10 mouse cellular contexts compared by ENCODE assay signal in the genomic region with DNA sequence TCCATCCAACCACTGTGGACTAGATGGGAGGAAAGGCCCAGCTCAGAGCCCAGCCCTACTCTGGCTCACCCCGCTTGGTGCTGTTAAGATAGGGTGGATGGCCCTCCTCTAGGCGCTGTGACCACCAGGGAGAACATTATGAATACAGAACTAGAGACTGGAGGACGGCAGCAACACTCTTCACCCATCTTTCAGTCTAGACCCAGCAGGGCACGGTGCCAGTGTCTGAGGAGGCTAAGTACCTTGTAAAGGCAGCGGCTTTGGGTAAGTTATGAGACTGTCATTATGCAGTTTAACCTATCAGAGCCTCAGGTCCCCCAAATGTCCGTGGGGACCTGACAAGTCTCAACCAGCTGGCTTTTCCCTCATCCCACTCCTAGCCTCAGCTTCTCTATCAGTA. TPM values are rescaled to one million over a fixed set of nuclear protein-coding genes. Genes with fewer than 3 reads are reported as not detected.
DNase-seq lines count a peak whose midpoint lies in the region; ATAC-seq and TF ChIP-seq lines count a peak whose summit lies in the region.
"Had no signal": no experiment of that assay in that cellular context is flagged by ENCODE, and none has a peak within 500 bp of the region (broad histone marks: within the 10 kb centered on the region; RNA-seq: fewer than 3 reads in every experiment).

Gene Lrrc32 (plus strand): TSS at position 153 of the 400 bp plus-strand sequence.

- peak within 1 kb of the TSS; percentile 68 for H3K4me2 ChIP-seq in kidney, postnatal 0 days (ENCODE audit: low read length)
- H3K4me2 ChIP-seq in heart, embryonic 13.5 days, result peak within 1 kb of the TSS; percentile 88
- peak within 1 kb of the TSS; percentile 79 for H3K4me2 ChIP-seq in limb, embryonic 12.5 days
- peak within 1 kb of the TSS; percentile 81 for H3K4me2 ChIP-seq in stomach, embryonic 14.5 days (replicated peaks; ENCODE audit: low read depth, low read length)

- WGBS in kidney, postnatal 0 days, result 58% methylated on average over 6 of the region's 6 CpGs
- 55% methylated on average over 6 of the region's 6 CpGs for WGBS in heart, embryonic 13.5 days
- WGBS in limb, embryonic 12.5 days, result 50% methylated on average over 6 of the region's 6 CpGs
- 49% methylated on average over 6 of the region's 6 CpGs for WGBS in stomach, embryonic 14.5 days

- peak within 1 kb of the TSS; percentile 74 for H3K9ac ChIP-seq in kidney, postnatal 0 days (ENCODE audit: low read depth, low read length)
- peak within 1 kb of the TSS; percentile 80 for H3K9ac ChIP-seq in heart, embryonic 13.5 days
- peak within 1 kb of the TSS; percentile 56 for H3K9ac ChIP-seq in limb, embryonic 12.5 days (replicated peaks)
- H3K9ac ChIP-seq in stomach, embryonic 14.5 days (replicated peaks; ENCODE audit: low read depth, low read length), result peak within 1 kb of the TSS; percentile 45; the same call in 1 of the 2 replicates

- peak within 1 kb of the TSS; percentile 65 for H3K4me3 ChIP-seq in kidney, postnatal 0 days (replicated peaks; ENCODE audit: low read depth, low read length)
- peak within 1 kb of the TSS; percentile 63 for H3K4me3 ChIP-seq in heart, embryonic 13.5 days
- peak within 1 kb of the TSS; percentile 53 for H3K4me3 ChIP-seq in limb, embryonic 12.5 days (replicated peaks)
- H3K4me3 ChIP-seq in stomach, embryonic 14.5 days (ENCODE audit: low read depth, low read length), result peak within 1 kb of the TSS; percentile 39

- H3K27me3 ChIP-seq in kidney, postnatal 0 days (ENCODE audit: insufficient read depth, low read length), result no peaks in the 10 kb centered on the region
- peaks cover 26% of the 10 kb centered on the region for H3K27me3 ChIP-seq in heart, embryonic 13.5 days (replicated peaks)
- H3K27me3 ChIP-seq in limb, embryonic 12.5 days, result peaks cover 29% of the 10 kb centered on the region
- H3K27me3 ChIP-seq in stomach, embryonic 14.5 days (ENCODE audit: control insufficient read depth, insufficient read depth, low read length), result no peaks in the 10 kb centered on the region

- H3K9me3 ChIP-seq in kidney, postnatal 0 days (replicated peaks; ENCODE audit: low read length), result no peaks in the 10 kb centered on the region
- H3K9me3 ChIP-seq in heart, embryonic 13.5 days, result no peaks in the 10 kb centered on the region
- H3K9me3 ChIP-seq in limb, embryonic 12.5 days, result no peaks in the 10 kb centered on the region
- no peaks in the 10 kb centered on the region for H3K9me3 ChIP-seq in stomach, embryonic 14.5 days (ENCODE audit: control insufficient read depth, low read depth, low read length)

- DNase-seq in kidney, postnatal 0 days (ENCODE audit: low spot score), result no peak
- DNase-seq in kidney, adult 8-10 months, result no peak
- no peak for DNase-seq in adrenal gland, postnatal 36 days
- DNase-seq in urinary bladder, postnatal 14 days (ENCODE audit: low spot score), result no peak
- DNase-seq in layer of hippocampus, adult 11-12 months (ENCODE audit: low spot score), result no peak

- H3K27ac ChIP-seq in kidney, postnatal 0 days, result peak within 1 kb of the TSS; percentile 54
- H3K27ac ChIP-seq in heart, embryonic 13.5 days (replicated peaks), result no peak within 1 kb of the TSS
- no peak within 1 kb of the TSS for H3K27ac ChIP-seq in limb, embryonic 12.5 days
- H3K27ac ChIP-seq in stomach, embryonic 14.5 days (ENCODE audit: low read length), result peak within 1 kb of the TSS; percentile 21; the same call in 1 of the 2 replicates
- H3K27ac ChIP-seq: macrophage had no signal

- no peaks in the 10 kb centered on the region for H3K36me3 ChIP-seq in kidney, postnatal 0 days (ENCODE audit: insufficient read depth, low read length)
- no peaks in the 10 kb centered on the region for H3K36me3 ChIP-seq in heart, embryonic 13.5 days
- no peaks in the 10 kb centered on the region for H3K36me3 ChIP-seq in limb, embryonic 12.5 days
- no peaks in the 10 kb centered on the region; the same call in 1 of the 2 replicates for H3K36me3 ChIP-seq in stomach, embryonic 14.5 days (ENCODE audit: control insufficient read depth, insufficient read depth, low read length)

- ATAC-seq in kidney, postnatal 0 days (replicated peaks; ENCODE audit: low FRiP score, low read depth), result no peak
- no peak for ATAC-seq in heart, embryonic 13.5 days (ENCODE audit: extremely low read depth, insufficient number of reproducible peaks, low FRiP score, low TSS enrichment)
- ATAC-seq in limb, embryonic 12.5 days (ENCODE audit: insufficient number of reproducible peaks, insufficient read depth, low FRiP score, low TSS enrichment, low read depth), result no peak
- no peak for ATAC-seq in stomach, embryonic 14.5 days (ENCODE audit: insufficient number of reproducible peaks, insufficient read depth, low FRiP score, low read depth)

- H3K4me1 ChIP-seq in kidney, postnatal 0 days (replicated peaks; ENCODE audit: insufficient read depth, low read length), result peaks cover 32% of the 10 kb centered on the region
- peaks cover 53% of the 10 kb centered on the region for H3K4me1 ChIP-seq in heart, embryonic 13.5 days
- H3K4me1 ChIP-seq in limb, embryonic 12.5 days (replicated peaks), result peaks cover 25% of the 10 kb centered on the region
- H3K4me1 ChIP-seq in stomach, embryonic 14.5 days (ENCODE audit: control insufficient read depth, insufficient read depth, low read length), result peaks cover 26% of the 10 kb centered on the region

- no peak for TF ChIP-seq CTCF in kidney, postnatal 0 days (IDR thresholded peaks at IDR 0.05; ENCODE audit: low read depth)

RNA-seq across cellular contexts. Expression of gene Lrrc32, which starts in this region (rescaled TPM):
- 13.8 and 15.1 TPM in 2 replicates for polyA plus RNA-seq in kidney, postnatal 0 days (2015; fragmentation: Nextera tagmentation; extraction: Ambion mirVana)
- 10 to 100 TPM; 17.3 to 21.1 TPM for total RNA-seq in adrenal gland, postnatal 36 days (2021)
- 4.9 and 6.0 TPM in 2 replicates for polyA plus RNA-seq in heart, embryonic 13.5 days (2015; fragmentation: Nextera tagmentation; extraction: Ambion mirVana)
- polyA plus RNA-seq in limb, embryonic 12.5 days (2016; fragmentation: Nextera tagmentation; extraction: Ambion mirVana), result 2.3 and 4.6 TPM in 2 replicates
- polyA plus RNA-seq in stomach, embryonic 14.5 days (2014; fragmentation: Nextera tagmentation; extraction: Ambion mirVana), result 11.3 and 12.4 TPM in 2 replicates
- total RNA-seq: MEL had no signal

Comparison
In these comparisons a context has a peak if more than half of its experiments do, and no peak if none do; other contexts are left out.
1. H3K27ac ChIP-seq: peak in kidney, postnatal 0 days (single experiment) and stomach, embryonic 14.5 days (single experiment); none in heart, embryonic 13.5 days (single experiment) and limb, embryonic 12.5 days (single experiment).
2. Peak in every context shown above with its lines, with median percentiles within 50 percentile points of each other: H3K4me2 ChIP-seq, H3K4me3 ChIP-seq and H3K9ac ChIP-seq.